Mouse (Mus musculus) CH12.LX (cell line): Measurements from ENCODE around the gene A730049H05Rik. TPM values are rescaled to one million over a fixed set of nuclear protein-coding genes. Genes with fewer than 3 reads are reported as not detected.

ENCODE experiments used
- DNase-seq: peaks from one replicate; pipeline ENCODE4 v3.0.0-alpha.2; 2013; ENCODE audit errors: extremely low read depth
- H3K27ac ChIP-seq: 2 replicates; pipeline ENCODE4 v1.5.1; 2012; ENCODE audit warnings: low read depth, mild to moderate bottlenecking, control low read depth, moderate library complexity; ENCODE audit not compliant: insufficient read depth
- H3K27me3 ChIP-seq: replicated peaks from 2 replicates; pipeline ENCODE3; 2012; ENCODE audit warnings: inconsistent platforms
- H3K36me3 ChIP-seq, 2 experiments: replicated peaks in 1 of 2; 2 replicates each; pipeline versions ENCODE3 to v1.6.1; 2012; ENCODE audit warnings: inconsistent platforms in 1 of 2, low read length in 1 of 2, mild to moderate bottlenecking in 1 of 2, mixed read lengths in 1 of 2, moderate library complexity in 1 of 2; ENCODE audit not compliant: control insufficient read depth in 1 of 2, insufficient read depth in 1 of 2
- H3K4me1 ChIP-seq, 2 experiments: 2 replicates each; pipeline ENCODE4 v1.6.1; 2012; ENCODE audit warnings: inconsistent platforms in 1 of 2, moderate library complexity in 1 of 2; ENCODE audit not compliant: insufficient read depth in 2 of 2, control insufficient read depth in 1 of 2
- H3K4me2 ChIP-seq: 2 replicates; pipeline ENCODE4 v1.6.1; 2012; ENCODE audit warnings: low read depth, mild to moderate bottlenecking, control low read depth; ENCODE audit not compliant: poor library complexity, insufficient read depth, severe bottlenecking
- H3K4me3 ChIP-seq, 3 experiments: fragments of 150-350 bp in 1 of 3; sonication (generic) in 1 of 3; replicated peaks in 1 of 3; 2 replicates each; pipeline versions ENCODE3 to v1.5.1; 2011 to 2012; ENCODE audit warnings: low read depth in 2 of 3, low read length in 2 of 3, mild to moderate bottlenecking in 2 of 3, moderate library complexity in 2 of 3, control low read depth in 1 of 3, improper control_type of control experiment in 1 of 3, inconsistent platforms in 1 of 3, mixed read lengths in 1 of 3; ENCODE audit not compliant: poor library complexity in 1 of 3
- H3K79me2 ChIP-seq: replicated peaks from 2 replicates; pipeline ENCODE4 v1.6.1; 2012; ENCODE audit warnings: mild to moderate bottlenecking, moderate library complexity; ENCODE audit not compliant: control insufficient read depth, poor library complexity, insufficient read depth, severe bottlenecking; ENCODE audit errors: extremely low read depth
- H3K9ac ChIP-seq: 2 replicates; pipeline ENCODE4 v1.6.1; 2012; ENCODE audit warnings: low read depth, mild to moderate bottlenecking, control low read depth, moderate library complexity; ENCODE audit not compliant: insufficient read depth
- H3K9me3 ChIP-seq: replicated peaks from 2 replicates; pipeline ENCODE3; 2012; ENCODE audit warnings: low read length, inconsistent platforms, mixed read lengths
- ELF1 ChIP-seq: IDR thresholded peaks from 2 replicates; pipeline ENCODE4 v1.6.1; 2014; ENCODE audit warnings: low read depth, mild to moderate bottlenecking, inconsistent platforms, low read length, improper control_type of control experiment
- HCFC1 ChIP-seq: IDR thresholded peaks from 2 replicates; pipeline ENCODE4 v1.6.1; 2012; ENCODE audit warnings: low read depth, mild to moderate bottlenecking, inconsistent platforms, low read length, improper control_type of control experiment
- IRF4 ChIP-seq: IDR thresholded peaks from 2 replicates; pipeline ENCODE4 v1.6.1; 2014; ENCODE audit warnings: low read depth, mild to moderate bottlenecking, inconsistent platforms, low read length, improper control_type of control experiment
- KAT2A ChIP-seq: IDR thresholded peaks from 2 replicates; pipeline ENCODE4 v1.6.1; 2012; ENCODE audit warnings: low read length, improper control_type of control experiment, inconsistent platforms; ENCODE audit not compliant: insufficient replicate concordance
- MAFK ChIP-seq: IDR thresholded peaks from 2 replicates; pipeline ENCODE4 v1.6.1; 2011; ENCODE audit warnings: low read length, improper control_type of control experiment; ENCODE audit not compliant: insufficient replicate concordance
- MAX ChIP-seq: IDR thresholded peaks from 2 replicates; pipeline ENCODE4 v1.6.1; 2011; ENCODE audit warnings: low read length, improper control_type of control experiment
- MEF2A ChIP-seq: IDR thresholded peaks from 2 replicates; pipeline ENCODE4 v1.6.1; 2014; ENCODE audit warnings: low read depth, mild to moderate bottlenecking, inconsistent platforms, low read length, improper control_type of control experiment, borderline replicate concordance
- MXI1 ChIP-seq: IDR thresholded peaks from 2 replicates; pipeline ENCODE4 v1.6.1; 2011; ENCODE audit warnings: mild to moderate bottlenecking, low read depth, low read length, improper control_type of control experiment
- MYC ChIP-seq: IDR thresholded peaks from 2 replicates; pipeline ENCODE4 v1.6.1; 2011; ENCODE audit warnings: low read depth, mild to moderate bottlenecking, improper control_type of control experiment, low read length
- NELFE ChIP-seq: IDR thresholded peaks from 2 replicates; pipeline ENCODE4 v1.6.1; 2011; ENCODE audit warnings: low read depth, low read length, improper control_type of control experiment
- PAX5 ChIP-seq: IDR thresholded peaks from 2 replicates; pipeline ENCODE4 v1.6.1; 2012; ENCODE audit warnings: low read length, inconsistent platforms, mixed read lengths
- POLR2AphosphoS2 ChIP-seq: IDR thresholded peaks from 2 replicates; pipeline ENCODE4 v1.6.1; 2011; ENCODE audit warnings: low read depth, low read length, improper control_type of control experiment
- RAD21 ChIP-seq: IDR thresholded peaks from 2 replicates; pipeline ENCODE4 v1.6.1; 2011; ENCODE audit warnings: low read depth, mild to moderate bottlenecking, low read length, improper control_type of control experiment, moderate library complexity
- RCOR1 ChIP-seq: conservative IDR thresholded peaks from 2 replicates; pipeline ENCODE4 v1.6.1; 2012; ENCODE audit warnings: low read depth, mild to moderate bottlenecking, inconsistent platforms, low read length, improper control_type of control experiment
- SIN3A ChIP-seq: IDR thresholded peaks from 2 replicates; pipeline ENCODE4 v1.6.1; 2012; ENCODE audit warnings: low read length, improper control_type of control experiment, inconsistent platforms
- SMC3 ChIP-seq: IDR thresholded peaks from 2 replicates; pipeline ENCODE4 v1.6.1; 2011; ENCODE audit warnings: low read depth, low read length, improper control_type of control experiment
- UBTF ChIP-seq: IDR thresholded peaks from 2 replicates; pipeline ENCODE4 v1.6.1; 2012; ENCODE audit warnings: low read depth, mild to moderate bottlenecking, inconsistent platforms, low read length, improper control_type of control experiment, moderate library complexity
- ZKSCAN1 ChIP-seq: IDR thresholded peaks from 2 replicates; pipeline ENCODE4 v1.6.1; 2012; ENCODE audit warnings: low read depth, inconsistent platforms, low read length, improper control_type of control experiment, borderline replicate concordance
- ZMIZ1 ChIP-seq: IDR thresholded peaks from 2 replicates; pipeline ENCODE4 v1.6.1; 2012; ENCODE audit warnings: low read depth, mild to moderate bottlenecking, inconsistent platforms, low read length, improper control_type of control experiment
- dilution Hi-C: fragments of 300-500 bp; cut with MboI; formaldehyde crosslinking; loops from 2 replicates; pipeline ENCODE4 v1.14.3; 2020; ENCODE audit warnings: low sequenced_read_pairs; ENCODE audit not compliant: extremely low pct_unique_long_range_greater_than_20kb, extremely low pct_ligation_motif_present
- in situ Hi-C: fragments of 300-500 bp; cut with MboI; formaldehyde crosslinking; loops from 3 replicates; pipeline ENCODE4 v1.14.3; 2019; ENCODE audit warnings: low sequenced_read_pairs, low pct_ligation_motif_present, low pct_unique_long_range_greater_than_20kb, mixed read lengths
- polyA plus RNA-seq: library from polyadenylated mRNA; unstranded; fragments of >175 nt; gene quantifications from 2 replicates; pipeline ENCODE4 v1.2.1, GENCODE M21; 2012; ENCODE audit warnings: low read depth; ENCODE audit not compliant: insufficient read length
- total RNA-seq, 2 experiments: library from RNA; depleted of rRNA; stranded (reverse); fragments of 300-350 nt in 1 of 2; fragments of >200 nt in 1 of 2; gene quantifications; 2 replicates each; pipeline ENCODE4 v1.2.3; 2012 to 2014

The A730049H05Rik gene
- total and polyA plus RNA-seq, 3 experiments, result not detected

DNA sequence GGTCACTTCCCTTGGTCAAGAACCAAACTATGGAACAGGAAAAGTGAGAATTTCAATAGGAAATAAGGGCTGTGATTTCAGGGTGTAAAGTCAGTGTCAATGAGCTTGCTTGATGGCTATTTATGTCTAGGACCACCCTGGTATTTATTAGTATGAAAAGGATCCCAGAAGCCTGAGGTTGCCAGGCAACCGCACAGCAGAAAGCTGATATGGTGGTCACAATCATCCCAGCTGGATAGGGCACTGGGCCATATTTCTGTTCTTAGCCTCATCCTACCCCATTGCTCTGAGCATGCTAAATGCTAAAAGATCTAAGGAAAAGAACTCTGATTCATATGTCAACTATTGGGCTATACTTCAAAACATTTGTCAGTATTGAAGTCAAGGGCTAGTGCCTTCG is 14.8 kb downstream of the A730049H05Rik start:
- dilution Hi-C loops, result no loop called here
- H3K4me2 ChIP-seq, result no peak overlapping the region
- H3K27me3 ChIP-seq, result no peaks in the 10 kb centered on the region
- H3K79me2 ChIP-seq, result no peaks in the 10 kb centered on the region
- no peak overlapping the region for H3K4me3 ChIP-seq
- no peak overlapping the region for H3K27ac ChIP-seq
- H3K4me1 ChIP-seq, result no peaks in the 10 kb centered on the region
- no peaks in the 10 kb centered on the region for H3K36me3 ChIP-seq
- TF ChIP-seq HCFC1 (no peak), SMC3 (no peak), MAFK (no peak), KAT2A (no peak), MEF2A (no peak), MXI1 (no peak), SIN3A (no peak), ZKSCAN1 (no peak), MAX (no peak), PAX5 (no peak), RAD21 (no peak), UBTF (no peak), IRF4 (no peak), MYC (no peak), POLR2AphosphoS2 (no peak), ZMIZ1 (no peak), NELFE (no peak), RCOR1 (no peak), ELF1 (no peak)
- in situ Hi-C loops, result no loop called here
- DNase-seq, result no peak
- no peak overlapping the region for H3K9ac ChIP-seq
- H3K9me3 ChIP-seq, result peaks cover 60% of the 10 kb centered on the region

GRCm38 (mm10) chr6:92842000-92842399 is 25.7 kb downstream of the A730049H05Rik start:
- dilution Hi-C loops, result no loop called here

More at GRCm38 (mm10) chr6:92842000-92842399, 25.7 kb downstream of the A730049H05Rik start:
- H3K27ac ChIP-seq, result no peak overlapping the region
- H3K79me2 ChIP-seq, result no peaks in the 10 kb centered on the region
- H3K27me3 ChIP-seq, result no peaks in the 10 kb centered on the region
- DNase-seq, result no peak
- no peak overlapping the region for H3K4me2 ChIP-seq
- H3K36me3 ChIP-seq, result no peaks in the 10 kb centered on the region
- H3K9me3 ChIP-seq, result peaks cover 60% of the 10 kb centered on the region
- no peak overlapping the region for H3K4me3 ChIP-seq
- in situ Hi-C loops, result no loop called here
- no peak overlapping the region for H3K9ac ChIP-seq
- H3K4me1 ChIP-seq, result no peaks in the 10 kb centered on the region
- TF ChIP-seq POLR2AphosphoS2 (no peak), KAT2A (no peak)
